Mouse (Mus musculus) adrenal gland, adult 2 months (tissue): ENCODE measurements around the gene Camk2b. TPM values are rescaled to one million over a fixed set of nuclear protein-coding genes. Genes with fewer than 3 reads are reported as not detected.

Source experiments
- DNase-seq: peaks from one replicate; pipeline ENCODE4 v3.0.0; 2021
- polyA plus RNA-seq: library from polyadenylated mRNA; depleted of rRNA; stranded (reverse); fragments of >200 nt; gene quantifications from 2 replicates; pipeline ENCODE4 v1.2.3, GENCODE M21; 2012
- total RNA-seq, 2 experiments: library from RNA; stranded (reverse); gene quantifications; 2 replicates each; pipeline ENCODE4 v1.2.3; 2021

The Camk2b gene
- total and polyA plus RNA-seq, 3 experiments = 10.2 to 16.2 (median 11.1) TPM

- no peak for DNase-seq
Measured at GRCm38 (mm10) chr11:6050066-6050560, 16.0 kb downstream of the Camk2b start.

- no peak for DNase-seq
Measured at GRCm38 (mm10) chr11:6048208-6048607, 18.0 kb downstream of the Camk2b start.

GRCm38 (mm10) chr11:6038929-6039328 lies 27.2 kb downstream of the Camk2b start:
- DNase-seq = no peak

DNA sequence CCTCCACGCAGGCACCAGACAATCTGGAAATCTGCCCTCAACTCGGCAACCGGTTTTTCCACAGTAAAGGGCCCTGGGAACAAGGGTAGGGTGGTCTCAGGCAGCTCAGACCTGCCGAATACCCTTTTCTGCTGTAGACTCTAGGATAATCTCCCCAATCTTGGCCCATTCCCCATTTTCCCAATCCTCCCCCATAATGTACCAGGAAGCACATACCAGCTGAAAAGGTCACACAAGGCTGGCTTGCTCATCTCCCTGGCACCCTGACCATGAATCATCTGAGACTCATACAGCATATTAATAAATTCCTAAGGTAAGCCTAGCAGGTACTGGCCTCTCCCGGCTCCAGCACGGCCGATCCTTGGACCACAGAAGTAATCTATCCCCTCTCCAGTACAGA lies 28.5 kb downstream of the Camk2b start:
- DNase-seq = peak; percentile 71

GRCm38 (mm10) chr11:6037198-6037597 lies 29.0 kb downstream of the Camk2b start:
- no peak for DNase-seq

DNA sequence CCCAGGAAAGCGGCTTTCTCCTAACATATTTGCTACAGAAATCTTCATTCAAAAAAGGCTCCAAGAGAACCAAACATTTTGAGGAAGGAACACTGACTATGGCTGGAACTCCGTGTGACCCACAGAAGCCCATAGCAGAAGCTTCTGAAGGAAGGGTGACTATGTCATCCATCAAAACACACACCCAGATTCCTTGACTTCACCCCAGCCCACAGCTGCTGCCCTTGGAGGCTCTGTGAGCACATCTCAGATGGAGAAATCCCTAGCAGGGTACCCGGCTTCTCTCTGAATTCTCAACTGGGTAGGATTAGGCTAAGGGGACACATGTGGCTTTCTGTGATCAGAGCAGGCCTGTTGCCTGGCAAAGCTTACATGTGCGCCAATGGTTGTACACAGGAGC lies 29.7 kb downstream of the Camk2b start:
- DNase-seq = no peak

DNA sequence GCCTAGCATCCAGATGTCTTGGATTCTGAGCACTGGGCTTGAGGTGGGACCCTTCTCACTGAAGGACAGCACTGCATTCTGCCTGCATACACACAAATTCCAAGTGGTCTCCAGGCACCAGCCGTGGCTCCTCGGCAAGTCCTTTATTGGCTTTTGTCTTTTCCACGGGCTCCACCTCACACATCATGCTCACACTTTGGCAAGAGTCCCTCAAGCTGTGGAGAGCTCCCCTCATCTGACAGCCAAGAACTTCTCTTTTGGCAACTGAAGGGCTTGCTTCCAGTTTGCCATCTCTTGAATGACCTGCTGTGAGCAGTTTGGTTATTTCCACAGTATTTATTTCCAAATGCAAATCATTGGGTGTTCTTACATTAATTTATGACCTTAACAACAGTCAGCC lies 30.6 kb downstream of the Camk2b start:
- no peak for DNase-seq

DNA sequence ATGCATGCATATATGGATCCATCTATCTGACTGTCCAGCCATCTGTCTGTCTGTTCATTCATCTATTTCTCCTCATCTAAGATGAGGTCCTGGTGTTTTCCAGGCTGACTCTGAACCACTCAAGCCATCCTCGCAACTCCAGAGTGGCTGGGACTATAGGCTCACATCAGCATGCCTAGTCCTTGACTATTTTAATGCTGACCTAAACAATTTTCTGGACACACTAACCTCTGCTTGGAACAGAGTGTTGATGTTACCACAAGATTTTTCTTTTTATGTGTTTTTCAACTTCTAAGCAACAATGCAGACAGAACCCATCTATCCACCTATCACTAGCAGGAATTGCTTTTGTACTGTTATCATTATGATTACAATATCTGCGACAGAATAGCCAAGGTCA lies 31.4 kb downstream of the Camk2b start:
- DNase-seq = no peak

DNA sequence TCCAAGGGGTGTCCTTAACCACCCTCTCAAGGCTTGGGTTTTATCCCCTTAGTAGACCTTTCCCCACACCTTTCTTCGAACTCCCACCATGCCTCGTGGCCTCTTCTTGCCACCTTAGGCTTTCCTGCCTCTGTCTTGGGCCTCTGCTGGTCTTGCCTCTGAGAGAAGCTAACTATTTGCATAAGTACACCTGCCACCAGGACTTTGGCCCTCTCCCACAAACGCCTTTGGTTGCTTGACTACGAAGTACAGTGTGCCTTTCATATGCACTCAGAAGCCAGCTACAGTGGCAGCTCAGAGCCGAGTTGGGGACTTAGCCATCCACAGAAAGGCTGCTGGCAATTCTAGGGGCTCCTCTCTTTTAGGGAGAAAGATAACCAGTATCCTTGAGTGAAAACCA lies 32.4 kb downstream of the Camk2b start:
- no peak for DNase-seq

- DNase-seq = peak; percentile 76
Measured at GRCm38 (mm10) chr11:6033147-6033546, 33.0 kb downstream of the Camk2b start.

GRCm38 (mm10) chr11:6030650-6031049 lies 35.5 kb downstream of the Camk2b start:
- DNase-seq = peak; percentile 87

GRCm38 (mm10) chr11:6029790-6030189 lies 36.4 kb downstream of the Camk2b start:
- peak; percentile 27 for DNase-seq

GRCm38 (mm10) chr11:6028911-6029310 lies 37.3 kb downstream of the Camk2b start:
- no peak for DNase-seq

- peak; percentile 68 for DNase-seq
Measured at GRCm38 (mm10) chr11:6026361-6026760, 39.8 kb downstream of the Camk2b start.

- DNase-seq = no peak
Measured at GRCm38 (mm10) chr11:6024923-6025652, 41.1 kb downstream of the Camk2b start.

DNA sequence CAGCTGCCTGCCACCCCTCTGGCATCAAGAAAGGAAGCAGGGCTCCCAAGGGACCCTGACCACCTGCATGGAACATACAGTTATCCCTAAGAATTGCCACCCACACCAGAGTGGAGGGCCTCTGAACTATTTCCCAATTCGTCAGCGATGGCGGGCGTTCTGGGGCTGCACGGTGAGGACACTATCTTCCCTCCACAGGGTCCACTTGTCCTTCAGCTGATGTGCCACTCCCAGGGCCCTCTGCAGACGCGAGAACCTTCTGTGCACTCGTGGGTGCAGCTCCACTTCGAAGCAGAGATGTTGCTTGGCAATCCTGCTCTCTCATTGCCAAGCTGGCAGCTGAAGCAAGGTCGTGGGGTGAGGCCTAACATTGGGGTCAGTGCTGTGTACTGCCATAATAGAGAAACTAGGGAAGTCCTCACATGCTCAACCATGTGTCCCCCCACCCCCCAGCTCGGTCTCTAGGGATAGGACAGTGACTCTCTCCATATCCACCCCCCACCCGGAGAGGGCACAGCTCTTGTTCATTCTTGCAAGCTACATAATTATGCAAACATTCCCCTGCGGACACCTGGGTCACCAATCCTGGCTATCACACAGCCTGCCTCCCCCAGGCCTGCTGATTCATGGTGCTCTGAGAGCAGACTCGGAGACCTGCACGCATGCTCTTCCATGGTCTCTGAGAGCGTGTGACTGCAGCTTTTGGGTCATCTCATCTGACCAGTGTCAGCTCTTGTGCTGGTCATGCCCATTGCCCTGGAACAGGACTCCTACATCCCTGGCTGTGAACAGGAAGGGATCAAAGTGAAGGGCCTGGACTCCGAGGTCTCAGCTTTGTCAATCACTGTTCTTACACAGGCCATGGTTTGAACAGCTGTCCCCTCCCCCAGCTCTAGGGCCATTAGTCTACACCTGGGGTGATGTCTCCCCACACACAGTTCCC lies 45.0 kb downstream of the Camk2b start:
- peak; percentile 34 for DNase-seq

DNA sequence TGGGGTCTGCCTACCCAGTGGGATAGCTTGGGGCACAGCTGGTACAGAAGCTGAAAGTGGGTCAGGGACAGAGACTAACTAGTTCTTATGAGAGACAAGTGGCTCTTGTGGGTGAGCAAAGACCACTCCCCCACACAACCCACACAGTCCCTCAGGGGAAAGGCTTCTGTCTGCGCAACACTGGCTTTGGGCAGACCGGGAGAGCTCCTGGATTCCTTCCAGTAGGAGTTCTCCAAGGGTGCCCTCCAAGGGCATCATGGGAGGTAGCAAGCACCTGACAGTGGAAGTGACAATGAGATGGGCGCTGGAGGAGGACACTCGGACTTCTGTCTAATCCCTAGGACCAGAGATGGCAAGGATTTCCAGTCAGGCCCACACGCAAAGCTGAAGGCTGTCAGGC lies 45.8 kb downstream of the Camk2b start:
- no peak for DNase-seq

GRCm38 (mm10) chr11:6018218-6019010 lies 47.7 kb downstream of the Camk2b start:
- DNase-seq = peak; percentile 50

DNA sequence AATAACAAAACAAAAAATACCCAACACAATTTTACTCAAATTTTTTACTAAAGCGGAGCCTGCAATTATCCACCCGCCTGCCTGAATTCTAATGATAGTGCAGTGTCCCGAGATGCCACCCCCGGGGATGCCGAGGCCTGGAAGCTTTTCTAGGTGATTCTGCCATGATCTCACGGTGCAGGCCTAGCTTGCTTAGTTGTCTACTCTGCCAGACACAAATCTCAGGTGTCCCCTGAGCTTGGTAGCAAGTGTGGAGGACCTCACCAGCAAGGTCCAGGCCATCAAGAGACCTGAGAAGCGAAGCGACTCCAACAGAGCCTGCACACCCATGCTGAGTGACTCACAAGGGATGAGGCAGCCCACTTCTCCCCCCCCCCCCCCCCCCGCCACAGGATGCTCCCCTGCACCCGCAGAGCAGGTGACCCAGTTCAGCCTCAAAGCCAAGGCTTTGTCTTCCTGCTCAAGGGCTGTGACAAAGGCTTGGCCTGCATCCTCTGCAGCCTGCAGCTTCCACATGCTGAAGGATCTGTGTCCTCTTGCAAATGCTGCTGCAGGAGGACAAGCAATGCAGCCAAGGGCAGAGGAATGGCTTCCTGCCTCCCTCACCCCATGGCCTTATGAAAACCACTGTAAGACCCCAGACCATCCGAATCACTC lies 48.5 kb downstream of the Camk2b start:
- DNase-seq = no peak

GRCm38 (mm10) chr11:6016797-6017395 lies 49.3 kb downstream of the Camk2b start:
- no peak for DNase-seq

GRCm38 (mm10) chr11:6016368-6016767 lies 49.8 kb downstream of the Camk2b start:
- DNase-seq = peak; percentile 51
